Mouse (Mus musculus): Measurements from ENCODE around the gene Ing4. TPM values are rescaled to one million over a fixed set of nuclear protein-coding genes. Genes with fewer than 3 reads are reported as not detected.
"Not testable (repeated sequence)": the region's sequence is repeated elsewhere in the genome, so short reads cannot be mapped to it uniquely, and the experiment has no call there.

The Ing4 gene
- total RNA-seq, 2 experiments from 2014 or later: 60.1 to 63.2 TPM

DNA sequence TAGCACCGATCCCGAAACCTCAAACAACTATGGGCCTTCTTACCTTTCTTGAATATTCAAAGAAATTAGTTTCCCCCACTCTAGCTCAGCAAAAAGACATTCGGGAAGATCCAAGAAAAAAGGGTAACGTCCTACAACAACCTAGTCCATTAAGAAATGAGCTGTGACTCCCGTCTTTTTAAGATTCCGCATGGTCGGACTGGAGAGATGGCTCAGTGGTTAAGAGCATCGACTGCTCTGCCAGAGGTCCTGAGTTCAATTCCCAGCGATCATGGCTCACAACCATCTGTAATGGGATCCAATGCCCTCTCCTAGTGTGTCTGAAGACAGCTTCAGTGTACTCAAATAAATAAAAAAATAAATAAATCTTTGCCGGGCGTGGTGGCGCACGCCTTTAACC, 31.5 kb upstream of the Ing4 start:
- peak overlapping the region; percentile 89 for H3K27ac ChIP-seq
- no peak for TF ChIP-seq CTCF (conservative IDR thresholded peaks at IDR 0.05)
- peak overlapping the region; percentile 68 for H3K4me3 ChIP-seq
- DNase-seq (ENCODE audit: low spot score in 2 of 2): no peak

GRCm38 (mm10) chr6:125008586-125009128, 30.9 kb upstream of the Ing4 start:
- Histone ChIP-seq H3K4me3 (peak overlapping the region; percentile 68), H3K27ac (peak overlapping the region; percentile 98)
- no peak for TF ChIP-seq CTCF (conservative IDR thresholded peaks at IDR 0.05)
- DNase-seq (ENCODE audit: low spot score in 2 of 2): peak; percentile 98 to 99

GRCm38 (mm10) chr6:125009129-125009180, 30.6 kb upstream of the Ing4 start, which contains the start of gene Zfp384:
TSS of gene Zfp384 (plus strand) at chr6:125009145.
- TF ChIP-seq CTCF (conservative IDR thresholded peaks at IDR 0.05): no peak
- Histone ChIP-seq H3K27ac (peak within 1 kb of the TSS; percentile 98), H3K4me3 (peak within 1 kb of the TSS; percentile 68)
- no peak for DNase-seq (ENCODE audit: low spot score in 2 of 2)

GRCm38 (mm10) chr6:125009181-125010073, 30.1 kb upstream of the Ing4 start:
- DNase-seq (ENCODE audit: low spot score in 2 of 2): peak; percentile 67 to 68
- Histone ChIP-seq H3K4me3 (peak overlapping the region; percentile 68), H3K27ac (peak overlapping the region; percentile 98)
- no peak for TF ChIP-seq CTCF (conservative IDR thresholded peaks at IDR 0.05)

DNA sequence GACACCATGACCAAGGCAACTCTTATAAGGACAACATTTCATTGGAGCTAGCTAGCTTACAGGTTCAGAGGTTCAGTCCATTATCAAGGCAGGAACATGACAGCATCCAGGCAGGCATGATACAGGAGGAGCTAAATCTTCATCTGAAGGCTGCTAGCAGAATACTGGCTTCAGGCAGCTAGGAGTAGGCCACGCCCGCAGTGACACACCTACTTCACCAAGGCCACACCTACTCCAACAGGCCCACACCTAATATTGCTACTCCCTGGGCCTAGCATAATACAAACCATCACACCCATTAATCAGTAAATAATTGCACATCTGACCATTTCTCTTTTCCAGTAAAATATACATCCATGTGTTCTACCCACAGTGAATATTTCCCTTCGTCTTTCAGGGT, 21.9 kb upstream of the Ing4 start:
- H3K27ac ChIP-seq: no peak overlapping the region
- no peak for DNase-seq (ENCODE audit: low spot score in 2 of 2)
- no peak overlapping the region for H3K4me3 ChIP-seq
- TF ChIP-seq CTCF (conservative IDR thresholded peaks at IDR 0.05): no peak

GRCm38 (mm10) chr6:125030532-125030931, 9.0 kb upstream of the Ing4 start:
- H3K4me3 ChIP-seq; H3K27ac ChIP-seq; DNase-seq (ENCODE audit: low spot score in 2 of 2): not testable (repeated sequence)
- TF ChIP-seq CTCF (conservative IDR thresholded peaks at IDR 0.05): peak; percentile 84

DNA sequence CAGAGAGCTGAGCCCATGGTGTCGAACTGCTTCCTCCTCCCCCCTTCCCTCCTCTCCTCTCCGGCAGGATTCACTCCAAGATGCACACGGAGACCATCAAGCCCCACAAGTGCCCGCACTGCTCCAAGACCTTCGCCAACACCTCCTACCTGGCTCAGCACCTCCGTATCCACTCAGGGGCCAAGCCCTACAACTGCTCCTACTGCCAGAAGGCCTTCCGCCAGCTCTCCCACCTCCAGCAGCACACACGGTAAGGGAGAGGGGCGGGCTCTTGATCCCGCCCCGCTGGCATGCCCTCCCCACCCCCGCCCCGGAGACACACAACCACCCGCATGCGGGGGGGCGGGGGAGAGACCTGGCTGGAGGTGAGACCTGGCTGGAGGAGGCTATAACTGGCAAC, 8.0 kb upstream of the Ing4 start:
- Histone ChIP-seq H3K27ac (peak overlapping the region; percentile 32; the same call in 1 of the 2 replicates), H3K4me3 (no peak overlapping the region)
- DNase-seq (ENCODE audit: low spot score in 2 of 2): no peak
- TF ChIP-seq CTCF (conservative IDR thresholded peaks at IDR 0.05): no peak

GRCm38 (mm10) chr6:125038666-125039065, 894 bp upstream of the Ing4 start:
- DNase-seq (ENCODE audit: low spot score in 2 of 2): no peak
- no peak overlapping the region; the same call in 1 of the 2 replicates for H3K4me3 ChIP-seq
- TF ChIP-seq CTCF (conservative IDR thresholded peaks at IDR 0.05): no peak
- H3K27ac ChIP-seq: peak overlapping the region; percentile 79

DNA sequence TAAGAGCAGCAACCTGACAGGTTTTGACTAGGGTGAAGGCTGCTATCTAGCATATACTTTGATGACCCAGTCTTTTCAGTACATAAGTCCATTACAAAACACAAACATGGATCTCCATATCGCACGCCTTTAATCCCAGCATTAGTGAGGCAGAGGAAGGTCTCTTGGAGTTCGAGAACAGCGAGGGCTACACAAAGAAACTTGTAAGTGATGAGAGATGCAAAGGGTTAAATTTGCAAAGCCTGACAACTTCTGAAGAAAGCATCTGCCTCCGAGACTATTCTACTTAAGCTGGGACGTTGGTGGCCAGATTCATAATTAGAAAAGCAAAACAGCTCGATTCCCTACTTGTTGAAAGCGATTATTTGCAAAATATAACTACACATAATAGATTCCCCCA, 429 bp upstream of the Ing4 start:
- DNase-seq (ENCODE audit: low spot score in 2 of 2): no peak

GRCm38 (mm10) chr6:125040221-125040620, 661 bp downstream of the Ing4 start:
- no peak for TF ChIP-seq CTCF (conservative IDR thresholded peaks at IDR 0.05)
- peak overlapping the region; percentile 79 for H3K4me3 ChIP-seq
- H3K27ac ChIP-seq: peak overlapping the region; percentile 88
- DNase-seq (ENCODE audit: low spot score in 2 of 2): no peak

More for the DNA sequence above, 429 bp upstream of the Ing4 start:
- peak overlapping the region; percentile 79 for H3K4me3 ChIP-seq
- no peak for TF ChIP-seq CTCF (conservative IDR thresholded peaks at IDR 0.05)
- H3K27ac ChIP-seq: peak overlapping the region; percentile 79

DNA sequence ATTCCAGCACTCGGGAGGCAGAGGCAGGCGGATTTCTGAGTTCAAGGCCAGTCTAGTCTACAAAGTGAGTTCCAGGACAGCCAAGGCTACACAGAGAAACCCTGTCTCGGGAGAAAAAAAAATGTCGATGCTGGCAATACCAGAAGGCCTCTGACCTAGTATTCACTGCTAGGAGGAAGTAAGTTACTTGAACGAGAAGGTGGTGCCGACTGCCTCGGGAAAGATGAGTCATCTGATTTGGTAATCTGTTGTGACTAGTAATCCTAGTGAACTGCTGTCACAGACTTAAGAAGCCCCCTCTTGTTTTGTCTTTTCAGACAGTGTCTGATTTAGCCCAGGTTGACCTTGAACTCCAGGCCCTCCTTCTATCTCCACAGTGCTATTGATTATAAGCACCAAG, 1.5 kb downstream of the Ing4 start:
- no peak for TF ChIP-seq CTCF (conservative IDR thresholded peaks at IDR 0.05)
- H3K4me3 ChIP-seq: no peak overlapping the region
- DNase-seq (ENCODE audit: low spot score in 2 of 2): no peak

DNA sequence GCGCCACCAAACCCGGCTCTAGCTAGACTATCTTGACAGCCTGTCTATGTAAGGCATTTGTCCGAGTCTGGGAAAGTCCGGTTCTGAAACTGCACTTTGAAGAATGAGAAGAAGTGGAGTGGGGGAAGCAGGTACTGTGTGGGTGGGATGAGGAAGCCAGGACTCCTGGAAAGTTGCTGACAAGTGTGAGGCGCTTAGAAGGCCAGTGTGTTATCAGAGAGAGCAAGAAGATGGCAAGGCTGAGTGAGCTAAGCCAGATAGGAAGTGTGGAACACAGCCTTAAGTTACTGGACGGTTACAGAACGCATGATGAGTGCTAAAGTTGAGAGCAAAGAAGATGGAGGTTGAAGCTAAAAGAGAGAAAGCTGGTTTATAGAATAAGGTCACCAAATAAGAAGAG, 2.5 kb downstream of the Ing4 start:
- no peak for DNase-seq (ENCODE audit: low spot score in 2 of 2)
- no peak overlapping the region for H3K4me3 ChIP-seq
- no peak overlapping the region for H3K27ac ChIP-seq
- TF ChIP-seq CTCF (conservative IDR thresholded peaks at IDR 0.05): no peak

More for the DNA sequence above, 1.5 kb downstream of the Ing4 start:
- H3K27ac ChIP-seq: no peak overlapping the region

DNA sequence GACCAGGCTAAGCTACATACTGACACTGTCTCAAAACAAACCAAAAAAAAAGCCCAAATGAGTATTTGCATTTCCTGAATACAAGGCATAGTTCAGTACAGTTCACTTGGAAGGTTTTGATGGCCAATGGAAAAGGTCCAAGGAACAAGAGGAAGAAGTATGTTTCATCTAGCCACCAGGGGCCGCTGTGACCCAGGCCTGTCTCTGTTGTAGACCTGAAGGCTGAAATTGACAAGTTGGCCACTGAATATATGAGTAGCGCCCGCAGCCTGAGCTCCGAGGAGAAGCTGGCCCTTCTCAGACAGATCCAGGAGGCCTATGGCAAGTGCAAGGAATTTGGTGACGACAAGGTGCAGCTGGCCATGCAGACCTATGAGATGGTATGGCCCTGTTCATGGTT, 7.1 kb downstream of the Ing4 start:
- DNase-seq (ENCODE audit: low spot score in 2 of 2): peak; percentile 58 to 83
- Histone ChIP-seq H3K27ac (no peak overlapping the region), H3K4me3 (no peak overlapping the region)
- TF ChIP-seq CTCF (conservative IDR thresholded peaks at IDR 0.05): peak; percentile 94

- Histone ChIP-seq H3K27ac (no peak within 1 kb of the TSS), H3K4me3 (no peak within 1 kb of the TSS)
- peak in 1 of 2 experiments; percentile 29 for DNase-seq (ENCODE audit: low spot score in 2 of 2)
- TF ChIP-seq CTCF (conservative IDR thresholded peaks at IDR 0.05): no peak
These were observed 10.1 kb downstream of the Ing4 start, which contains the start of gene Acrbp for GRCm38 (mm10) chr6:125049678-125050077. TSS of gene Acrbp (plus strand) at chr6:125049689.

Measured in layer of hippocampus, adult 2 months (tissue).